13 mouse cellular contexts compared by ENCODE assay signal in the genomic region with DNA sequence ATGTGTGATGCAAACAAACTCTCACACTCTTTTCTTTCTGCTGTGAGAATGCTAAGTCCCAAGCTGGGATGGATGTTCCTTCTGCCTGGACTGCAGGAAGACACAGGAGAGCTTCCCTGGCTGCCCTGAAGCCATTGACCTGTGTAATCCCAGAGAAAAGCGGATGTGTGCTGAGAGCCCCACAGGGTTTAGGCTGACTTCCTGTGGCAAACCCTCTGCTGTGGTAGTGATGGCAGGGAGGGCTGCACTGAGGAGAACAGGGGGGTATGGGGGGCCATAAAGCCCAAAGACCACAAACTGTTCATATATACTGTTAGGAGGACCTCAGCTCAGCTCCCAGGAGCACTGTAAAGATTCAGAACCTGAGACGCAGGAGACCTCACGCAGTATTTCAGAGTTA. TPM values are rescaled to one million over a fixed set of nuclear protein-coding genes. Genes with fewer than 3 reads are reported as not detected.
DNase-seq lines count a peak whose midpoint lies in the region; ATAC-seq and TF ChIP-seq lines count a peak whose summit lies in the region.
"Had no signal": no experiment of that assay in that cellular context is flagged by ENCODE, and none has a peak within 500 bp of the region (broad histone marks: within the 10 kb centered on the region; RNA-seq: fewer than 3 reads in every experiment).

No protein-coding gene starts in this region.

- no peak for ATAC-seq in lung, embryonic 16.5 days (ENCODE audit: low read depth)
- ATAC-seq: inflammation-experienced regulatory T-cells, adult 6 months had no signal

- H3K36me3 ChIP-seq in lung, embryonic 16.5 days (ENCODE audit: control insufficient read depth, insufficient read depth, low read length), result no peaks in the 10 kb centered on the region
- no peaks in the 10 kb centered on the region for H3K36me3 ChIP-seq in limb, embryonic 10.5 days
- H3K36me3 ChIP-seq: liver, embryonic 13.5 days had no signal

- no peak for DNase-seq in gastrocnemius, adult 2 months
- no peak for DNase-seq in gastrocnemius, postnatal 36 days
- no peak for DNase-seq in lung, adult 18-20 months
- DNase-seq in limb, embryonic 10.5 days (ENCODE audit: low spot score), result no peak
- peak; percentile 49 for DNase-seq in thymus, postnatal 25 days
- DNase-seq in urinary bladder, adult 2 months (ENCODE audit: low spot score), result no peak
- DNase-seq in right cerebral cortex, postnatal 36 days (ENCODE audit: low spot score in 2 of 2), result no peak
- DNase-seq: cerebellum, adult 18-20 months; gastrocnemius, postnatal 25 days; heart, postnatal 4 days; liver, embryonic 13.5 days had no signal

- 73% methylated on average over 3 of the region's 3 CpGs for WGBS in lung, embryonic 16.5 days
- 81% methylated on average over 3 of the region's 3 CpGs for WGBS in limb, embryonic 10.5 days

- H3K27ac ChIP-seq in gastrocnemius, adult 2 months, result peak overlapping the region; percentile 70
- no peak overlapping the region for H3K27ac ChIP-seq in lung, embryonic 16.5 days (ENCODE audit: low read length)
- peak overlapping the region; percentile 46; the same call in 1 of the 2 replicates for H3K27ac ChIP-seq in limb, embryonic 10.5 days
- H3K27ac ChIP-seq: liver, embryonic 13.5 days had no signal

- peaks cover 30% of the 10 kb centered on the region for H3K4me1 ChIP-seq in lung, embryonic 16.5 days (replicated peaks; ENCODE audit: control insufficient read depth, insufficient read depth, low read length)
- H3K4me1 ChIP-seq in limb, embryonic 10.5 days, result peaks cover 45% of the 10 kb centered on the region

- no peaks in the 10 kb centered on the region for H3K9me3 ChIP-seq in lung, embryonic 16.5 days (ENCODE audit: control insufficient read depth, low read length)
- no peaks in the 10 kb centered on the region for H3K9me3 ChIP-seq in limb, embryonic 10.5 days (replicated peaks)
- H3K9me3 ChIP-seq: liver, embryonic 13.5 days had no signal

- no peak for TF ChIP-seq CTCF in gastrocnemius, adult 2 months (IDR thresholded peaks at IDR 0.05)

- no peak overlapping the region for H3K4me2 ChIP-seq in lung, embryonic 16.5 days (ENCODE audit: low read depth, low read length)
- H3K4me2 ChIP-seq: liver, embryonic 13.5 days had no signal

- intact Hi-C loops in gastrocnemius, adult 2 months (cut with DNase I), result no loop called here
- intact Hi-C loops in gastrocnemius, postnatal 36 days (cut with DNase I), result no loop called here

- H3K27me3 ChIP-seq in lung, embryonic 16.5 days (ENCODE audit: control insufficient read depth, insufficient read depth, low read depth, low read length), result no peaks in the 10 kb centered on the region
- no peaks in the 10 kb centered on the region for H3K27me3 ChIP-seq in limb, embryonic 10.5 days (ENCODE audit: low read depth, poor library complexity, severe bottlenecking)
- H3K27me3 ChIP-seq: liver, embryonic 13.5 days had no signal

- H3K9ac ChIP-seq in lung, embryonic 16.5 days (ENCODE audit: low read length), result 0 out of 2 replicates have a peak overlapping the region, but pooled peaks have one; percentile 19
- H3K9ac ChIP-seq: liver, embryonic 13.5 days had no signal

- no peak overlapping the region for H3K4me3 ChIP-seq in gastrocnemius, adult 2 months
- H3K4me3 ChIP-seq in lung, embryonic 16.5 days (ENCODE audit: low read length), result no peak overlapping the region
- no peak overlapping the region for H3K4me3 ChIP-seq in limb, embryonic 10.5 days
- H3K4me3 ChIP-seq: liver, embryonic 13.5 days had no signal

RNA-seq across cellular contexts. Expression of a gene that starts 57.3 kb away (rescaled TPM):
- 10 to 100 TPM; 12.0 to 13.1 TPM for total RNA-seq in gastrocnemius, adult 2 months (2021)
- 10 to 100 TPM; 10.2 to 10.3 TPM for total RNA-seq in gastrocnemius, postnatal 36 days (2021)
- polyA plus RNA-seq in lung, embryonic 16.5 days (2015; fragmentation: Nextera tagmentation; extraction: Ambion mirVana), result 18.6 and 20.8 TPM in 2 replicates
- 13.4 and 16.0 TPM in 2 replicates for polyA plus RNA-seq in limb, embryonic 10.5 days (2016; fragmentation: Nextera tagmentation; extraction: Ambion mirVana)
- 12.0 and 16.4 TPM in 2 replicates for polyA plus RNA-seq in urinary bladder, adult 2 months (2012; rRNA removed)
